Mouse (Mus musculus) forelimb bud, embryonic 11.5 days (tissue): ENCODE results near the gene Cmtm8.

Experiments
- DNase-seq: peaks from one replicate; pipeline ENCODE4 v3.0.0-alpha.2; 2012; ENCODE audit warnings: low read depth, low spot score

The Cmtm8 gene

DNA sequence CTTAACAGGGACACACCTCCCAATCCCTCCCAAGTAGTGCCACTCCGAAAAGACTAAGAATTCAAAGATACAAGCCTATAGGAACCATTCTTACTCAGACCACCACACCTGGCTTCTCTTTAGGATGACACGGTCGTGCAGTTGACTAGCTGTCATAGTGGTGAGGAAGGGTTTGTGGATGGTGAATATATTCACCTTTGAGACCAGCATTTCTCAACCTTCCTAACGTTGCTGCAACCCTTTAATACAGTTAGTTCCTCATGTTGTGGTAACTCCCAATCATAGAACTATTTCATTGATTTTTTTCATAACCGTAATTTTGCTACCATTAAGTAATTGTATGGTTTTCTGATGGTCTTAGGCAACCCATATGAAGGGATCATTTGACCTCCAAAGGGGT, 56.8 kb downstream of the Cmtm8 start:
- DNase-seq = no peak

DNA sequence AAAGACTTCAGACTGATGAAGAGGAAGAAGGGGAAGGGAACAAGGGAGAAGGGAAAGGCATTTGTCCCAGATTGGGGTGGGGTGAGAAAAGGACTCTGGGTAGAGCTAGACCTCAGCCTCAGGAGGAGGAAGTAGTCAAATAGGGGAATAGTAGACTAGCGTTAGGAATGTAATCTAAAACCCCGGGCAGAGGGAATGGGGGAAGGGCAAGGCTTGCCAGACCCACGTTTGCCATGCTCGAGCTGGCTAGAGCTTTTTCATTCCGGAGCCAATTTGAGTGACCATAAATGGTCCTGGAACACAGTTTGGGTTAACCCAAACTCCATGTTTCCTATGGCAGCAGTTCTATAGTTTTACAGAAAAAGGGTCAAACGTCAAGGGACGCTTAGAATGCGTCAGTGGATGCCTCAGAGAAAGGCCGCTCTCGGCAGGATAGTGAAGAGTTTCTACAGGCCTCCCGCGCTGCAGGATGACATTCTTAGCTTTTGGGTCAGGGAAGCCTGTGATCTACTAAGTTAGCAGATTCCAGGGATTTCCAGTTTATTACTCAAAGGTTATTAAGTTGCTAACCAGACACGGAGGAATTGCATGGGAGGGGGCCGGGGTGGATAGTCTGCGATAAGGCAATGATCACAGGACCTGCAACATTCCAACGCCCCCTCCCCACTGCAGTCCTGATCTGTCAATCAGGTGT, 58.4 kb downstream of the Cmtm8 start:
- no peak for DNase-seq

DNA sequence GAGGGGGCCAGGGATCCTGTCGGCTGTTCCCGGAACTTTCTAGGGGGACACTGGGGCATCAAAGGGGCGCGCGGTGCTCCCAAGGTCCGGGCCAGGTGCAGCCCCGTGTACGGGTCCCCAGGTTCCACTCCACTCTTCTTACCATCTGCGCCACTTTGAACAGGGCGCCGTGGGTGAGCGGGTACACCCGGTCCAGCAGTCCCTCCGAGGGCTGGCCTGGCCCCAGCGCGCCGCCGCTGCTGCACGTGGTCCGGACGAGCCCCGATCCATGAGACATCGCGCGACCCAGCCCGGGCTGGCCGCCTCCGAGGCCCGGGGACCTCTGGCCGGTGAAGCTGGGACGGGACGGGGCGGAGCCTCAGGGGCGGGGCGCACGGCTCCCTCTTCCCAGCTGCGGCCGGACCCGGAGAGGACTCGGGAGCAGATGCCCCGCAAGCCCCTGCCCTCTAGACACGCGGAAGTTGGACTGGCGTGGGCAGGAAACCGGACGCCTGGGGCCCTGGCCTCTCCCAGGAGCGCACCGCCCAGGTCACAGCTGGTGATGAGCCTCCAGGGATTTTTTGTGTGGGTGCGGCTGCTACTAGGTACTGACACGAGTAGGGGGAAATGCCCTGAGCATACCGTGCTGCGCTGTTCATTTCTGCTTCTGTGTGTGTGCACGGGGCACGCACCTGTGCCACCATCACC, 62.3 kb downstream of the Cmtm8 start, which contains the start of gene Cmtm7:
Gene Cmtm7, minus strand, starts transcription at position 331 of the 687 bp plus-strand sequence.
- DNase-seq = peak; percentile 56

DNA sequence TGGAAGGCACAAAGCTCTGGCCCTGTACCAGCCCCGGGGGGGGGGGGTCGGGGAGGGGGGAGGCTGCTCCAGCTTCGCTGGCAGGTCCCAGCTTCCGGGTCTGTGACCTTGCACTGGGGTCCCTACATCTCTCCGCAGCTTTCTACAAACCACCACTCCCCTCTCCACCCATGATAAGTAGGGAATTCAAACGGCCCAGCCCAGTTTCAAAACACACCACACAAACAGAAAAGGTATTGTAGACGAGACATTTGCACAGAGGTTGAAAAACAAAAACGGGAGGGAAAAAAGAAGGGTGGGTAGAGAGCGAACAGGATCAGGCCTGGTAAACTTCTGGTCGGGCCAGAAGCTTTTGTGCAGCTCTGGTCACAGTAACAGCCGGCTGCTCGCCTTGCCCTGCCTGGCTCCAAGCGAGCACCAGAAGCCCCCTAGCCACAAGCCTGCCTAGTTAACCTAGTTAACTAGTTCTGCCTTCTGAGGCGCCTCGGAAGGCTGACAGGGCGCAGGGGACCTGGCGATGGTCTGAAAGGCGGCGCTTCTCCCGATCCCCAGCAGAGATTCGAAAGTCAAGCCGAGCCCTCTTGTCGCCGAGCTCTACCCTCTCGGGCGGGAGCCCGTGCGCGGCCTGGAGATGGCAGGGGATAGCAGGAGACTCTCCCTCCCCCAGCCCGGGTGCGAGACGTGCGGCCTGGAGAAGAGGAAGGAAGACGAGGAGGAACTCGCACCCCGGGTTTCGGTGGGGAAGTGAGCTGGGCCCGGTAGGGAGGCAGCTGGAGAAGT, 63.0 kb downstream of the Cmtm8 start:
- no peak for DNase-seq

DNA sequence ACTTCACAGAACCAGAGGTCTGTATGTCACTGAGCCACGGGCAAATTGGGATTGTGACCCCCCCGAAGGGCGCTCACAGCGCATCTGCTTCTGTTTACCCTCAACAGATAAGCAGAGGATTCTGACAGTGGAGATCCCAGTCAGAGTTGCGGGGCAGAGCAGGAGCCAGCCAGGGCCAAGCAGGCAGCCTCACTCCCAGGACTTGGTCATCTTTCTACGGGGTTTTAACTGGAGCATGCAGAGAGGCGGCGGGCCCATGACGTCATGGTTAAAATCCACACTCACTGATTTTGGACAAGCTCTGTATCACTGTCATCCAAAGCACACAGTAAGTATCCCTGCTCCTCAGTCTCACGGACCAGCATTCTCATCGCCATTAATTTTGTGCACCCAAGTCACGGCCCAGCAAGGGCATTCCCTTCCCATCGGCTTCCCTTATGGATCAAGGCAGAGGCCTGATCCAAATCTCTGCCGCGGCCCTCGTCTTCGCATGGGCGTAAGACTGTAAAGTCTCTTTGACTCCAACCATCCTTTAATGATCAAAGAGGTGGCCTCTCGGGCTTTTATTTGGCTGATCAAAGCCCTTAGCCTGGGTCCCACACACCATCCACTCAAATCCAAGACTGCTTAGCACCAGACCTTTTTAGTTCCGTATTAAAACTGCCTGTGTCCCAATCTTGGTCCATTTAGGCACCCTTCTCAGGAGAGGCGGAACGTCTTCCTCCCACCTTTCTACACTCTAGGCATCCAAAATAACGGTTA, 63.8 kb downstream of the Cmtm8 start:
- DNase-seq = no peak

DNA sequence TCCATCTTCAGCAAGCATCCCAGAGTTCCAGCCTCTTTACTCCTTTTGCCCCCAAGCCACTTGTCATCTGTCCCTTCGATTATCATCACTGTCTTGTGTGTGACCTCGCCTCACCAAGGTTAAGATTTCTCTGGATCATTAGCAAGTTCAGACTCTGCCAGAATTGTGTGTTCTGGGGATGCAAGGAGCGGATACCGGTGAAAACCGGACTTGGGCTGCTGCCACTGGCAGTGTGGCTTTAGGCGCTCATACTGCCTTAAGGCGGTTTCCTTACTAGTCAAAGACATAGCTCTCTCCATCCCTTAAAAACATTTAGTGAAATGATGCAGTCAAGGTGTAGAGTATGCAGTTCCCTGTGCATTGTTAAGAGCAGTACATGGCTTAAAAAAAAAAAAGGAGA, 65.1 kb downstream of the Cmtm8 start:
- no peak for DNase-seq

DNA sequence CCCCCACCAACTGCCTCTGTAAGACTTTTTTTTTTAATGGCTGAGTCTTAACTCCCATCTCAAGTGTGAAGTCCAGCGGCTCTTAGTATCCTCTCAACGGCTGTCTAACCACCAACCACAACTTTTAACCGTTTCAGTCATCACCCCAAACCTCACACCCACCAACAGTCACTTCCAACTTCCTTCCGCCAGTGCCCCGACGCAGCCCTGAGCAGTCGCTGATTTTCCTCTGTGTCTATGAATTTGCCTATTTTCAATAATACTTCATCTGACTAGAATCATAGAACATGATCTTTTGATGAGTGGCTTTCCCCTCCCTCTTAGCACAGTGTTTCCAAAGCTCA, 65.9 kb downstream of the Cmtm8 start:
- no peak for DNase-seq

DNA sequence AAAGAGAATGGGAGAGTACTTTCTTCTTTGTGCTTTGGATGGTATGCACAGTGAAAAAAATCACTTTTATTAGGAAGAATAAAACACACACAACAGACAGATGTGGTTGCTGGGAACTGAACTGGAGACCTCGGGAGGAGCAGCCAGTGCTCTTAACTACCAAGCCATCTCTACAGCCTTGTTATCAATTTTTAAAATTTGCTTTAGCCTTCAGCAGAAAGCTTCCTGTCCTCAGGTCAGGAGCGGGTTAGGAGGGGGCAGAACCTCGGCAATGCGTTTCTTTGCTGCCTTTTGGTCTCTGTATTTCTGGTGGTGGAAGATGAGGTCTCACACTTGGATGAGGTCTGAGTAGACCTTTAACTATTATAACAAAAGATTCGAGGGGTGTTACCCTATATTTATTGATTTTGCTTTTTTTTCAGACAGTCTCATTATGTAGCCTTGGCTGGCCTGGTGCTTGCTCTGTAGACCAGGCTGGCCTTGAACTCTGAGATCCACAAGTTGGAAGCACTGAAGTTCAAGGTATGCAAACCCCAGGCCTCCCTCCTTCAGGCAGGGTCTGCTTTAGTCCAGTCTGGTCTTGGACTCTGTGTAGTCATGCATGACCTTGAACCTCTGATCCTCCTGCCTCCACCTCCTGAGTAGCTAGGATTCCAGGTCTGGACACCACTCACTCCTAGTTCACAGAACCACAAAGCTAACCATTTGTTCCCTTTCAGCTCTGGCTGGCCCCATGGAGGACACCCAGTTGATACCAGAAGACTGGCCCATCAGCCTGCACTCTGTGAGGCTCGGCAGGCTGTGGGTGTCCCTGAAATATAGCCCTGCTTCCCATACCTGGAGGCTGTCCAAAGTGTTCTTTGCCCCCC, 66.5 kb downstream of the Cmtm8 start:
- no peak for DNase-seq

DNA sequence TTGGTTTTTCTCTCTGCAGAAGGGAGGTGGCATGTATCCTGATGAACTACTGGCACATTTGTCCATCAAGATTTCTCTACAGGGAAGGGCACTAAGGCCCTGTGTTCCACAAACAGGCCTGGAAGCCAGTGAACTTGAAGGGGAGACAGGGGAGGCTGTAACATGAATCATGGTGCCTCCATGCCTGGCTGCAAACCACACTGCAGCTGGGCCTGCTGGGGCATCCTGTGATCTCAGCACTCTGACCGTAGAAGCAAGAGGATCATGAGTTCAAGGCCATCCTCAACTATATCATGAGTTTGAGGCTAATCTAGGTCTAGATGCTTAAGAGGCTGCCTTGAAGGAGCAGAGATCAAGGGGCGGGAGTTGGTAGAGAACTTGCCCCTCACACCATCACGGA, 67.6 kb downstream of the Cmtm8 start:
- no peak for DNase-seq

DNA sequence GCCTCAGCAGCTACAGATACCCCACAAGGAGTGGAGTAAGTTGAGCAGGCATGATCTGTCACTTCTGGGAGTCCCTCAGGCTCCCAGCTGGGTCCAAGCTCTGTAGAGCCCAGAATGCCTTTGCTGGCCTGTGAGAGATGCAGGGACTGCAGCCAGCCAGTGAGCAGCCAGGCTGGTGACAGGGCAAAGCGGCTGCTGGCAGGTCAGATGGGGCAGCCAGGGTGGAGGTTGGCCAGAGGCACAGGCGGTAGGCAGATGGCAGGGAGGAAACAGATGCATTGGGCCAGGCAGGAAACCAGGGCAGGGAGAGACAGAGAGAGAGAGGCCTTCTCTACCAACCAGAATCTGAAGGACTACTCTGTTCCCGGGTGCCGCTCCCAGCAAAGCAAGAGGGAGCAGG, 68.7 kb downstream of the Cmtm8 start:
- no peak for DNase-seq

DNA sequence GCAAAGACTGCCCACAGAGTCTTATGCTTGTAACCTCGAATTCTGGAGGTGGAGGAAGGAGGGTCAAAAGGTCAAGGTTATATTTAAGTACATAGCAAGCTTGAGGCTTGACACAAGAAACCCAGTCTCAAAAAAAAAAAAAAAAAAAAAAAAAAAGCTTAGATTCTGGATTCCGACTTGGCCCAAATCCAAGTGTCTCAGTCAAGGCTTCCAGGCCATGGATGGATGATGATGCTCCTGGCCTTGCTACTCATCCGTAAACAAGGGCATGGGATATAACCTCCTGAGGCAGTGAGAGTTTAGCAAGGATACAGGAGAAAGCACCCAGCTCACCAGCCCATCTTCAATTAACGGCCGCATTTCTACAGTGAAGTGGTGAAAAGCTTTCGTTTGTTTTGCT, 69.3 kb downstream of the Cmtm8 start:
- DNase-seq = no peak

DNA sequence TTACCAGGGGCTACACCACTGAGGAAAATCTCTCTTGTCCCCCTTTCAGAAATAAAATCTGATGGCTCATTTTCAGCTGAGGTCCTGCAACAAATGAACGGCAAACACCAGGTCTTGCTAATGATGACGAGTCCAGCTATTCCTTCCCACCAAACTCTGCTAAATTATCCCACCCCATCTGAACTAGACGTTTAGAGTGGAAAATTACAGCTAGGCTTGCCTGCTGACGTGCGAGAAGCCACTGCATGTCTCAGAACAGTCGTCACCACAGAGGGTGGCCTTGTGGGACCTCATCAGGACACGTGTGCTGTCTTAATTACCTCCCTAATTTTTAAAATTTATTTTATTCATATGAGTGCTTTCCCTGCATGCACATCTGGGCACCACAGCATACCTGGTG, 72.4 kb downstream of the Cmtm8 start:
- no peak for DNase-seq

DNA sequence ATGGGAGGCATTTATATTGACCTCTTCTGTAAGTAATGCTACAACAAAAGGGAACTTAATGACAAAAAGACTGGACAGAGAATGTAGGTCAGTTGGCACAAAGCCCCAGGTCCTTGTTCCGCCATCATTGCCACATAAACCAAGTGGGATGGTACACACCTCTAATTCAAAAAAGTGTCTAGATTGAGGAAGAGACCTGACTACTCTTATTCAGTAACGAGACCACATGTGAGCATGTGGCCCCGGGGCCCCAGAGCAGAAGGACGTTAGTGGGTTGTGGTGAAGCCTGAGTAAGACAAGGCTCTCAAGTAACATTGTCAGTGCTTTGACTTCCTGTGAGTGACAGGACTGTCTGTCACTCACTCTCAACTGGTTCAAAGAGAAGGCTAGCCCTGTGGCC, 73.7 kb downstream of the Cmtm8 start:
- DNase-seq = no peak

DNA sequence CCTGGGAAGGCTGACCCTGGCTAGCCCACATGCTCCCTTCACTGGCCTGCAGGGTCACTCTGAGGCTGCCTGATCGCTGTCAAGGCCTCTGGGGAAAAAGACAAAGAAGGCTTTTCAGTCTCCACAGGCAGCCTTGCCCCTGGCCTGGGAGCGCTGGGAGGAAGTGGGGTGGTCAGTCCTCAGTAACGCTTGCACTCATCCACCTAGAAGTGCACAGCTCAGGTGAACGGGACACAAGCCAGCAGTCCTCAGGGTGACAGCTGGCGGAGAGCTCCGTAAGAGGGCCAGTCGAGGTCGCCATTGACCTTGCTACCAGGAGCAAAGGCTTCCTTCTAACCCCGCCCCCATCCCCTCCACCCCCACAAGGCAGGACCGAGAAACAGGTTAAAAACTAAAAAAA, 75.9 kb downstream of the Cmtm8 start:
- DNase-seq = peak; percentile 28

DNA sequence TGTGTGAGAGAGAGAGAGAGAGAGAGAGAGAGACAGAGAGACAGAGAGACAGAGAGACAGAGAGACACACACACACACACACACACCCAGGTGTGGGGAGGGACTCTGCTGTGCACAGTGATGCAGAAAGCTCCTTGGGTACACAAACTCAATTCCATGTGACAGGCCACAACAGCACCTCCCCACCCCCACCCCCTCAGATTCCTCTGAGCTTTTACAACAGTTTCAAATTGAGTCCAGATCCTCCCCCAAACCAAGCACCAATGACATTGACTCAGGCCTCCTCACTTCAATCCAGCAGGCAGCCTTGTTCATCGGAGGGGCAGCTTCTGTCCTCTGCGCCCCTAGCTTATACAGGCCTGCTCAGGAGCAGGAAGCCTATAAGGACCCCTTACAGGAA, 76.4 kb downstream of the Cmtm8 start:
- DNase-seq = peak; percentile 57

DNA sequence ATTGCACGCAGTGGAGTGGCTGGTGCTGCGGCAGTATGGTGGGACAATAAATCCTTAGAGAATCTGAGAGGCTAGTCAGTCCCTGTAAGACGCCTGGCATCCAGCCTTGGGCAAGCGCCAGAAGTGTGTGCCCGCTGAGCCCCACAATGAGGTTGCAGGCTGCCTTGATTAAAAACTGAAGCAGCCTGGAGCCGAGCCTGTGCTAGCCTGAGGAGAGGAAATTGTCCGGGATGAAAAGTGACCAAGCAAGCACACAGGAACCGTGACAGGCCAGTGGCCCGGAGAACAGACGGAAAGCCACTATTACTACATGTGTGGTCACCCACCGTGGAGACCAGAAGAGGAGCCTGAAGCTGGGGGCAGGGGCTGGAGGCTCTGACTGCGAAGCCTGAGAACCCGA, 76.9 kb downstream of the Cmtm8 start:
- DNase-seq = peak; percentile 33

DNA sequence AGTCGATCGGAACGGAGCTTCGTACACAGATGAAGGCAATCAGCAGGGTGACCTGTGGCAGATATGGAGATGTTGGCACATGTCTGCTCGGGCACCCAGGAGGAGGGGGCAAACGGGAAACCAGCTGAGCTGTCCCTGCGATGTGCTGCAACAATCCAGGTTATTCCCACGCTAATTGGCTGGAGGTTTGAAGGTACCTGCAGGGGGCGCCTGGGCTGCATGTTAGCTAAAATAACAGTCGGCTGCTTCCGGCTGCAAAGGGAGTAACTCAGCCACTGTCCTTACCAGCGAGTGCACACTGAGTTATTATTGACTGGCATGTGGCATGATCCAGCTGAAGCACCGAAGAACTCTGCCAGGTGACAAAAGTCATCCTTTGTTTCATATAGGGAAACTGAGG, 80.6 kb downstream of the Cmtm8 start:
- peak; percentile 37 for DNase-seq

DNA sequence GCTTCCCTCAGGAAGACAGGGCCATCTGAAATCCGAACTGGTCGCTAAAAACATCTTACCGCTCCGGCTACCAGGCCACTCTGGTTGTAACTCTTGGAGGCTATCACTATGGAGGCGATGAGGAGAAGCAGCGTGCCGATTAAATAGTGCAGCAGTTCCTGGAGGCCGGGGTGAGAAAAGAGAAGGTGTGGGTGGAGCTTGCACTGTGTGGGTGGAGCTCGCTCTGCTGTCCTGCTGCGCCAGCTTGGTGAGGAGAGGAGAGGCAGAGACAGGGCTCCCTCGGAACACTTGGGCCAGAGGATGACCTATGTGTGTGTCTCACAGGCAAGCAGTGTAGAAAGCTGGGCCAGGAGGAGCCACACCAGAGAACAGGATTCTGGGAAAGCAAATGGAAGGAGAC, 82.1 kb downstream of the Cmtm8 start:
- no peak for DNase-seq

DNA sequence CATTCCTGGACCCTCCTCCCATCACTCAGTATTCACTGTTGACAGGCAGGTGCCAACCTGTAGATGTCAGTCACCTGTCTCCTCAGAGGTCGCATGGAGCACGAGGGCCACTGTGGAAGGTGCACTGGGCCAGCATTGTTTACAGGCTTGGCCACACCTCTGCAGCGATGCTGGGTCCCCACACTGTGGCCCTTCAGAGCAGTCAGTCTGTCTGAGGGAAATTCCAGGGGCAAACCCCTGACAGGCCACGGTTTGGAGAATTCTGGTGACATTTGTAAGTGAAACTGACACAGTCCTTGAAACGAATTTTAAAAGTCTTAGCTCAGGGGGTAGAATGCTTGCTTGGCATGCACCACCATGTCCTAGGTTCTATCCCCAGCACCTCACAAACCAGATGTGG, 83.6 kb downstream of the Cmtm8 start:
- DNase-seq = no peak

DNA sequence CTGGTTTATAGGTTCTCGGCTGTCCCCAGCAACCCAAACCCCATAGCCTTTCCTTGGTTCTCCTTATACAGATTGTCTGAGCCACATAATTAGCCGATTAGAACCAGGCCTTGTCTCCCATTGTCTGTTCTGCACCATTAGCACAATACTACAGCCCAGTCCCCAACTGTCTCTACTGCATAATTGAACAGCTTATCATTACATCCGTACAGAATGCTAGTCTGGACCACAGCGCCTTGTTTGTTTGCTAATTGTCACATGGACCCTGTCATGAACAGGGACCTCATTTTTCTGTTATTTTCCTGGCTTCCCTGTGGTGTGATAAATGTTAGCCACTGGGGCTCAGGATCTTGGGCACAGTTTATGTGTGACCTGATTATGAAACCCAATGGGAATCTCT, 84.1 kb downstream of the Cmtm8 start:
- DNase-seq = no peak

DNA sequence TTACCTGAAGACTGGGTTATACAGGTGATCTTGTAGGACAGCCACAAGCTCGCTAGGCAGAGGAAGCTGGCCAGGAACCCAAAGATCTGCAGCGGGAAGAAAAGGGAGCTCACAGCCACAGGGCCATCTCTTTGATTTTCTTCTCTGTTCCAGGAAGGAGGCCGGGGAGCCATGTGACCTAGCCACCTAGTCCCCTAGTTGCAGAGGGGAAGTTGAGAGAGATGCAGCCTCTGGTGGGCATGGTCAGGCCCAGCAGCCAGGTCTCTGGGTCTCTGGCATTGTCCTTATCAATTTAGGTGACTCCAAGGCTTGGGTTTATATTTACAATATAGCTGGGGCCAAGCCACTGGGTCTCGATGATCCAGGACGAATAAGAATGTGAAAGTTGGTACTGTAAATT, 85.2 kb downstream of the Cmtm8 start:
- no peak for DNase-seq
